Mouse (Mus musculus): ENCODE data around the gene 1600015I10Rik.

DNA sequence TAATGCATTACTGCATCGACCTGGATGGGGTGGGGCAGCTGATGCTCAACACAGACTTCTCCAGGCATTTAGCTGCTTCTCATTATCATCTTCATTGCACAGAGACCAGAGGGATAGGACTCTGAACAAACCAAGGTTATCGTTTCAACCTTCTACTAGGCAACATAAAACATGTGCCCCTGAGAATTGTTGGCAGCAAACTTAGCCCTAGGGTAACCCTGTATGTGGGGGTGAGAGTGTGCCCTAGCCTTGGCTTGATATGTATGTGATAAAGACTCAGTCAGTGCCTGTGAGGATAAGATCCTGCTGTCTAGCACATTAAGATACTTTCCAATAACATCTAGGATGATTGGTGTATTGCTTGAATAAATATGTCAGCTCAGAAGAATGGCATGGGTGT is 19.9 kb downstream of the 1600015I10Rik start:
- TF ChIP-seq GATA1 (IDR thresholded peaks at IDR 0.05; ENCODE audit: borderline replicate concordance, low read length) (no peak), CTCF (IDR thresholded peaks at IDR 0.05; ENCODE audit: low read depth, low read length) (no peak)

Measured in G1E (cell line).